Mouse (Mus musculus) olfactory bulb, adult 2 months (tissue): ENCODE measurements at regions not wholly inside any gene's neighbourhood (a gene's known extent, or its start where the extent isn't known, plus 50 kb on each side); places are given as distances from the start of the nearest gene placed in this dataset.

ENCODE experiments used
- CTCF ChIP-seq: fragments of 200-500 bp; IDR thresholded peaks from 2 replicates; pipeline ENCODE4 v1.5.1; 2012; ENCODE audit warnings: low read depth, mild to moderate bottlenecking, low read length, moderate library complexity; ENCODE audit not compliant: insufficient read depth
- POLR2A ChIP-seq: fragments of 200-500 bp; IDR thresholded peaks from 2 replicates; pipeline ENCODE4 v1.6.1; 2012; ENCODE audit warnings: mild to moderate bottlenecking, low read depth, low read length, moderate library complexity; ENCODE audit not compliant: insufficient read depth

DNA sequence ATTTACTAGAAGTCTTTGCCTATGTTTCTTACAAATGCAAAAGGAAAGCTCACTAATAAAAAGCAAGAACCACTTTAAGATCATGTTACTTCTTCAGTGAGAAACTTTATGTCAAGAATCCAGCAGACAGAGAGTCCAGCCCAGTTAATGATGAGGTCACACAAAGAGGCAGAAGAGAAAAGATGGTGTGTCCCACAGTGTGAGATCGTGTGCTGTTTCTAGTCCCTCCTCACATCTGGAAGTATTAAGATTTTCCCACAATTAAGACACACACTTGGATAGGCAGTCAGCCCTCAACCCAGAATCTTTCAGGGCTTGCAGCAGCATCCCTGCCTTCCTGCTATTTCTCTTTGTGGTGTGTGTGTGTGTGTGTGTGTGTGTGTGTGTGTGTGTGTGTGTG is 118.7 kb upstream of the Spin1 start:
- TF ChIP-seq CTCF, result no peak
- TF ChIP-seq POLR2A, result no peak
